Mouse (Mus musculus) stomach, postnatal 0 days (tissue): ENCODE data around the gene Gtf2e1.

ENCODE experiments used
- CTCF ChIP-seq: IDR thresholded peaks from 2 replicates; pipeline ENCODE4 v1.5.1; 2016; ENCODE audit warnings: antibody characterized with exemption, low read depth, mild to moderate bottlenecking, moderate library complexity
- EP300 ChIP-seq: optimal IDR thresholded peaks from 2 replicates; pipeline ENCODE3; 2016; ENCODE audit warnings: antibody characterized with exemption

DNA sequence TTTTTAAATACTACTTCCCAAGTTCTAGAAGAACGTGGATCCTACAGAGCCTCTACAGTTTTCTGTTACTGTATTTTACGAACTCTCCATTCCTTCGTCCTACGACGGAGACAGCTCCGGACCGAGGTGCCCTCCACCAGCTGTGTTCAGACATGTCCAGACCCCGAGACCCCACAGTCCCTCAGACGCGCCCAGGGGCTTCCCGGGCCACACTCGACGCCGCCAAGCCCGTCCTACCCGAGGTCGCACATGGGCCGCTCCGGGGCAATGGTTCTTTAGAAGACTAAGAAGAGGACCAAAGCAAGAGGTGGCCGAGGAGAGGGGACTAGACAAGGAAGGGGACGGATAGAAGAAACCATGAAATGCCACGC, 364 bp downstream of the Gtf2e1 start:
- TF ChIP-seq CTCF = no peak
- TF ChIP-seq EP300 = no peak
